Mouse (Mus musculus): ENCODE results near the gene Trmt2a. TPM values are rescaled to one million over a fixed set of nuclear protein-coding genes. Genes with fewer than 3 reads are reported as not detected.

Gene Trmt2a
- total and polyA plus RNA-seq, 2 experiments from 2014 or later = 67.2 to 82.4 TPM

GRCm38 (mm10) chr16:18252736-18253135 is 4.3 kb downstream of the Trmt2a start:
- Histone ChIP-seq H3K27me3 (ENCODE audit: insufficient read depth, low read length) (no peaks in the 10 kb centered on the region), H3K36me3 (ENCODE audit: insufficient read depth) (peaks cover 67% of the 10 kb centered on the region), H3K4me1 (ENCODE audit: insufficient read depth) (peaks cover 13% of the 10 kb centered on the region; the same call in 1 of the 2 replicates), H3K27ac (ENCODE audit: low read depth, low read length) (no peak overlapping the region), H3K9ac (no peak overlapping the region), H3K9me3 (ENCODE audit: low read length) (no peaks in the 10 kb centered on the region), H3K4me3 (ENCODE audit: low read depth, low read length) (no peak overlapping the region), H3K4me2 (ENCODE audit: low read depth) (no peak overlapping the region)
- no peak for DNase-seq
- TF ChIP-seq CTCF (IDR thresholded peaks at IDR 0.05; ENCODE audit: low read depth) = no peak
- 89% methylated on average over 6 of the region's 6 CpGs for WGBS
- ATAC-seq = no peak

DNA sequence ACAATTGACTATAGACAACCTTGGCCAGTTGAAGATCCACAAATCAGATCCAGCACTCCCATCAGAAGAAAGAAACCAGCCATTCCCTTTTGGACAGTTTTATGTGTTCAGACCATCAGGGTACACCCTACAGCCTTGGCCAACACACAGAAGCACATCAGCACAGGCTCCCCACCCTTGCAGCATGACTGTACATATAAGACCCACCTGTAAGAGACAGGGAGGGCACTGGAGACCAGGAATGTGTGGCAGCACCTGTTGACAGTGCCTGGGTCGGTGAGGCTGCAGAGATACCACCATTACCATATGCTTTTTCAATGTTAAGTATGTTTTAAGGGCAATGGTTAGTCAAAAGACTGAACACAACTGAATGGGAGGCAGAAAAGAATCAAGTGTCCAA is 5.4 kb downstream of the Trmt2a start:
- no peak overlapping the region for H3K27ac ChIP-seq (ENCODE audit: low read depth, low read length)
- no peak for ATAC-seq
- H3K27me3 ChIP-seq (ENCODE audit: insufficient read depth, low read length) = no peaks in the 10 kb centered on the region
- H3K4me1 ChIP-seq (ENCODE audit: insufficient read depth) = peaks cover 13% of the 10 kb centered on the region; the same call in 1 of the 2 replicates
- no peak overlapping the region for H3K9ac ChIP-seq
- WGBS = 89% methylated on average over 1 of the region's 1 CpGs
- peaks cover 76% of the 10 kb centered on the region for H3K36me3 ChIP-seq (ENCODE audit: insufficient read depth)
- no peak overlapping the region for H3K4me3 ChIP-seq (ENCODE audit: low read depth, low read length)
- H3K4me2 ChIP-seq (ENCODE audit: low read depth) = no peak overlapping the region
- TF ChIP-seq CTCF (IDR thresholded peaks at IDR 0.05; ENCODE audit: low read depth) = no peak
- no peak for DNase-seq
- no peaks in the 10 kb centered on the region for H3K9me3 ChIP-seq (ENCODE audit: low read length)

- Histone ChIP-seq H3K9me3 (ENCODE audit: low read length) (no peaks in the 10 kb centered on the region), H3K36me3 (ENCODE audit: insufficient read depth) (peaks cover 83% of the 10 kb centered on the region), H3K4me1 (ENCODE audit: insufficient read depth) (no peaks in the 10 kb centered on the region), H3K9ac (no peak within 1 kb of the TSS), H3K4me3 (ENCODE audit: low read depth, low read length) (no peak within 1 kb of the TSS), H3K27me3 (ENCODE audit: insufficient read depth, low read length) (no peaks in the 10 kb centered on the region), H3K27ac (ENCODE audit: low read depth, low read length) (no peak within 1 kb of the TSS), H3K4me2 (ENCODE audit: low read depth) (no peak within 1 kb of the TSS)
- DNase-seq (no peak), ATAC-seq (no peak)
- WGBS = 88% methylated on average over 2 of the region's 2 CpGs
- no peak for TF ChIP-seq CTCF (IDR thresholded peaks at IDR 0.05; ENCODE audit: low read depth)
These were observed 9.7 kb downstream of the Trmt2a start, which contains the start of gene Gm49776 for GRCm38 (mm10) chr16:18258221-18258620. Gene Gm49776, minus strand, starts transcription at chr16:18258321.

DNA sequence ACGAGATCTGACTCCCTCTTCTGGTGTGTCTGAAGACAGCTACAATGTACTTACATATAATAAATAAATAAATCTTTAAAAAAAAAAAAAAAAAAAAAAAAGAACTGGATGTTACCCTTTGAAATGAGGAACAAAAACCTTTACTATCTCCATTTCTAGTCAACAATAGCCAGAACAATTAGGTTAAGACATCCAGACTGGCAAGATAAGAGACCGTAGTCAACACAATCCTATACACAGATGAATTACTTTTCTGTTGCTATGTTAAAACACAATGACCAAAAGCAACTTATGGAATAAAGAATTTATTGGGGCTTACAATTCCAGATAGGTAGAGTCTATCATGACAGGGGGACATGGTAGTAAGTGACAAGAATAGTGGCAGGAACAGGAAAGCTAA is 16.5 kb downstream of the Trmt2a start:
- H3K4me3 ChIP-seq (ENCODE audit: low read depth, low read length) = no peak overlapping the region
- no peak for TF ChIP-seq CTCF (IDR thresholded peaks at IDR 0.05; ENCODE audit: low read depth)
- no peak overlapping the region for H3K27ac ChIP-seq (ENCODE audit: low read depth, low read length)
- WGBS = 89% methylated on average over 2 of the region's 2 CpGs
- H3K36me3 ChIP-seq (ENCODE audit: insufficient read depth) = peaks cover 70% of the 10 kb centered on the region
- DNase-seq (no peak), ATAC-seq (no peak)
- no peaks in the 10 kb centered on the region for H3K4me1 ChIP-seq (ENCODE audit: insufficient read depth)
- no peak overlapping the region for H3K4me2 ChIP-seq (ENCODE audit: low read depth)
- no peaks in the 10 kb centered on the region for H3K27me3 ChIP-seq (ENCODE audit: insufficient read depth, low read length)
- H3K9ac ChIP-seq = no peak overlapping the region
- no peaks in the 10 kb centered on the region for H3K9me3 ChIP-seq (ENCODE audit: low read length)

DNA sequence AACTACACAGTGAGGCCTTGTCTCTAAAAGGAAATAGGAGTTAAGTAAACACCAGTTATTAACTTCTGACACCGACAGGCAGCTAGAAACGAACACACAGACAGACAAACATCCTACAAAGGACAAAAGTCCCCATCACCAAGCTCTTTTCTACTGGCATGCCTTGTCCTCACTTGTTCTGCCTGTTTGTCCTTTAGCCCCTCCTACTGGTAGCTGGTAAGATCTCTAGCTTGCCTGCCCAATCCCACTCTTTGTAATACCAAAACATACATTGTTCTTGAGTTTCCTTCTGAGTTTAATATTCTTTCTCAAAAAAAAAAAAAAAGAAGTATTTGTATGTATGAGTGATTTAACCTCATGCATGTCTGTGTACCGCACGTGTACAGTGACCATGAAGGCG is 19.7 kb downstream of the Trmt2a start:
- Histone ChIP-seq H3K27ac (ENCODE audit: low read depth, low read length) (no peak overlapping the region), H3K4me3 (ENCODE audit: low read depth, low read length) (no peak overlapping the region), H3K27me3 (ENCODE audit: insufficient read depth, low read length) (no peaks in the 10 kb centered on the region), H3K4me1 (ENCODE audit: insufficient read depth) (no peaks in the 10 kb centered on the region), H3K9me3 (ENCODE audit: low read length) (no peaks in the 10 kb centered on the region), H3K36me3 (ENCODE audit: insufficient read depth) (peaks cover 80% of the 10 kb centered on the region), H3K4me2 (ENCODE audit: low read depth) (no peak overlapping the region), H3K9ac (no peak overlapping the region)
- 89% methylated on average over 5 of the region's 5 CpGs for WGBS
- ATAC-seq (no peak), DNase-seq (no peak)
- peak; percentile 34 for TF ChIP-seq CTCF (IDR thresholded peaks at IDR 0.05; ENCODE audit: low read depth)

GRCm38 (mm10) chr16:18275166-18275565 is 26.7 kb downstream of the Trmt2a start:
- Histone ChIP-seq H3K9me3 (ENCODE audit: low read length) (no peaks in the 10 kb centered on the region), H3K4me3 (ENCODE audit: low read depth, low read length) (no peak overlapping the region), H3K4me1 (ENCODE audit: insufficient read depth) (no peaks in the 10 kb centered on the region), H3K27me3 (ENCODE audit: insufficient read depth, low read length) (no peaks in the 10 kb centered on the region), H3K9ac (no peak overlapping the region), H3K27ac (ENCODE audit: low read depth, low read length) (no peak overlapping the region), H3K36me3 (ENCODE audit: insufficient read depth) (peaks cover 90% of the 10 kb centered on the region), H3K4me2 (ENCODE audit: low read depth) (no peak overlapping the region)
- no peak for DNase-seq
- no peak for TF ChIP-seq CTCF (IDR thresholded peaks at IDR 0.05; ENCODE audit: low read depth)
- 62% methylated on average over 2 of the region's 2 CpGs for WGBS
- no peak for ATAC-seq

DNA sequence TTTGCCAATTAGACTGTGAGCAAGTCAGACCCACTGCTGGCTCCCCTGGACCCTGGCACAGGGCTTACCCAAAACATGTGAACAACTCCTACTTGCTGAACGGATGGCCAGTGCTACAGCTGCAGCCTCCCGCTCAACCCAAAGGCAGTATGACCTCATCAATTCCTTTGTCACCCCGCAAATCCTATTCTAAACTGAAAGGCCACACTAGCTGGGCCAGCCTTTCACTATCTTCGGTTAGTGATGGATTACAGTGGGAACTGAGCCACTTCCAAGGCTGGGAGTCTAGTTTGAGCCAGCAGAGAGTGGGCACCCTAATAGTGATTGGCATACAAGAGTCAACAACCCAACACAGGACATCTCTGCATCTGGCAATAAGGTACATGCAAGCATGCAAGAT is 39.7 kb downstream of the Trmt2a start:
- peaks cover 15% of the 10 kb centered on the region for H3K4me1 ChIP-seq (ENCODE audit: insufficient read depth)
- no peak for DNase-seq
- no peaks in the 10 kb centered on the region for H3K27me3 ChIP-seq (ENCODE audit: insufficient read depth, low read length)
- no peak for TF ChIP-seq CTCF (IDR thresholded peaks at IDR 0.05; ENCODE audit: low read depth)
- ATAC-seq = no peak
- peaks cover 19% of the 10 kb centered on the region for H3K36me3 ChIP-seq (ENCODE audit: insufficient read depth)
- H3K4me3 ChIP-seq (ENCODE audit: low read depth, low read length) = peak overlapping the region; percentile 79
- H3K9me3 ChIP-seq (ENCODE audit: low read length) = no peaks in the 10 kb centered on the region
- under 1% methylated on average over 4 of the region's 4 CpGs for WGBS
- H3K27ac ChIP-seq (ENCODE audit: low read depth, low read length) = peak overlapping the region; percentile 22; the same call in 1 of the 2 replicates
- H3K4me2 ChIP-seq (ENCODE audit: low read depth) = peak overlapping the region; percentile 85
- H3K9ac ChIP-seq = peak overlapping the region; percentile 92
